Comparison of ENCODE assay signal across 8 mouse cellular contexts in genomic region chr9:21238004-21238732, GRCm38 (mm10). TPM values are rescaled to one million over a fixed set of nuclear protein-coding genes. Genes with fewer than 3 reads are reported as not detected.
DNase-seq lines count a peak whose midpoint lies in the region; ATAC-seq and TF ChIP-seq lines count a peak whose summit lies in the region.

No protein-coding gene starts in this region.

- H3K4me3 ChIP-seq in forebrain, postnatal 0 days (ENCODE audit: low read depth, low read length): peak overlapping the region; percentile 82
- peak overlapping the region; percentile 76 for H3K4me3 ChIP-seq in kidney, embryonic 14.5 days (ENCODE audit: low read length)
- H3K4me3 ChIP-seq in midbrain, embryonic 16.5 days (ENCODE audit: low read depth, low read length): peak overlapping the region; percentile 82

- peak; percentile 12 for ATAC-seq in forebrain, postnatal 0 days
- peak; percentile 28 for ATAC-seq in kidney, embryonic 14.5 days (ENCODE audit: low FRiP score, low TSS enrichment)
- peak; percentile 37 for ATAC-seq in midbrain, embryonic 16.5 days

- under 1% methylated on average over 25 of the region's 31 CpGs for WGBS in forebrain, postnatal 0 days
- under 1% methylated on average over 22 of the region's 31 CpGs for whole genome bisulfite sequencing in kidney, embryonic 14.5 days
- under 1% methylated on average over 31 of the region's 31 CpGs for WGBS in midbrain, embryonic 16.5 days

- peak overlapping the region; percentile 85 for H3K27ac ChIP-seq in forebrain, postnatal 0 days (ENCODE audit: low read depth, low read length)
- H3K27ac ChIP-seq in kidney, embryonic 14.5 days (ENCODE audit: low read depth, low read length): peak overlapping the region; percentile 90
- H3K27ac ChIP-seq in midbrain, embryonic 16.5 days (ENCODE audit: low read length): peak overlapping the region; percentile 90

- H3K27me3 ChIP-seq in forebrain, postnatal 0 days (ENCODE audit: insufficient read depth, low read length): peaks cover 1% of the 10 kb centered on the region
- peaks cover 5% of the 10 kb centered on the region for H3K27me3 ChIP-seq in kidney, embryonic 14.5 days (ENCODE audit: control insufficient read depth, insufficient read depth, low read length)
- H3K27me3 ChIP-seq in midbrain, embryonic 16.5 days (ENCODE audit: control insufficient read depth, insufficient read depth, low read depth, low read length): peaks cover 6% of the 10 kb centered on the region

- H3K36me3 ChIP-seq in forebrain, postnatal 0 days (ENCODE audit: insufficient read depth): peaks cover 10% of the 10 kb centered on the region; the same call in 1 of the 2 replicates
- peaks cover 24% of the 10 kb centered on the region for H3K36me3 ChIP-seq in kidney, embryonic 14.5 days (ENCODE audit: control insufficient read depth, insufficient read depth, low read length)
- H3K36me3 ChIP-seq in midbrain, embryonic 16.5 days (ENCODE audit: control insufficient read depth, insufficient read depth, low read length): peaks cover 5% of the 10 kb centered on the region

- peak; percentile 69 to 77 for DNase-seq in heart, adult 18-20 months
- DNase-seq in heart, postnatal 25 days (ENCODE audit: low spot score): no peak
- DNase-seq in ZHBTc4 (ENCODE audit: low read depth, low spot score): peak; percentile 39
- peak; percentile 64 for DNase-seq in forebrain, postnatal 0 days
- no peak for DNase-seq in urinary bladder, postnatal 25 days (ENCODE audit: low spot score)
- no peak for DNase-seq in frontal cortex, postnatal 14 days (ENCODE audit: low spot score in 2 of 2)

- H3K9ac ChIP-seq in forebrain, postnatal 0 days: peak overlapping the region; percentile 95
- peak overlapping the region; percentile 90 for H3K9ac ChIP-seq in kidney, embryonic 14.5 days (ENCODE audit: low read depth, low read length)
- H3K9ac ChIP-seq in midbrain, embryonic 16.5 days (ENCODE audit: low read depth, low read length): peak overlapping the region; percentile 99

- no peaks in the 10 kb centered on the region for H3K9me3 ChIP-seq in forebrain, postnatal 0 days (ENCODE audit: low read length)
- peaks cover 3% of the 10 kb centered on the region; the same call in 1 of the 2 replicates for H3K9me3 ChIP-seq in kidney, embryonic 14.5 days (ENCODE audit: control insufficient read depth, low read length)
- no peaks in the 10 kb centered on the region for H3K9me3 ChIP-seq in midbrain, embryonic 16.5 days (replicated peaks; ENCODE audit: control insufficient read depth, low read length, poor library complexity, severe bottlenecking)

- peaks cover 14% of the 10 kb centered on the region; the same call in 1 of the 2 replicates for H3K4me1 ChIP-seq in forebrain, postnatal 0 days (ENCODE audit: insufficient read depth)
- peaks cover 16% of the 10 kb centered on the region for H3K4me1 ChIP-seq in kidney, embryonic 14.5 days (ENCODE audit: control insufficient read depth, insufficient read depth, low read length)
- peaks cover 17% of the 10 kb centered on the region for H3K4me1 ChIP-seq in midbrain, embryonic 16.5 days (ENCODE audit: control insufficient read depth, insufficient read depth, low read length)

- TF ChIP-seq CTCF in forebrain, postnatal 0 days (IDR thresholded peaks at IDR 0.05; ENCODE audit: low read depth): no peak

- H3K4me2 ChIP-seq in forebrain, postnatal 0 days (ENCODE audit: low read depth): peak overlapping the region; percentile 76
- peak overlapping the region; percentile 68 for H3K4me2 ChIP-seq in kidney, embryonic 14.5 days (replicated peaks; ENCODE audit: low read depth, low read length)
- H3K4me2 ChIP-seq in midbrain, embryonic 16.5 days (ENCODE audit: low read length): peak overlapping the region; percentile 78

- intact Hi-C loops in heart, postnatal 25 days (cut with DNase I): no loop called here

RNA-seq across cellular contexts. Expression of gene Keap1, which starts 1.0 kb away (rescaled TPM):
- 10 to 100 TPM; 43.1 to 44.5 TPM for total RNA-seq in heart, adult 18-20 months (2021)
- total RNA-seq in heart, postnatal 25 days (2021): 10 to 100 TPM; 35.9 to 42.2 TPM
- 68.9 and 72.7 TPM in 2 replicates for total RNA-seq in forebrain, postnatal 0 days (2014; rRNA removed)
- polyA plus RNA-seq in forebrain, postnatal 0 days (2015; fragmentation: Nextera tagmentation; extraction: Ambion mirVana): 60.0 and 67.0 TPM in 2 replicates
- polyA plus RNA-seq in kidney, embryonic 14.5 days (2014; fragmentation: Nextera tagmentation; extraction: Ambion mirVana): 26.8 and 34.2 TPM in 2 replicates
- polyA plus RNA-seq in midbrain, embryonic 16.5 days (2015; fragmentation: Nextera tagmentation; extraction: Ambion mirVana): 68.0 and 69.9 TPM in 2 replicates

RNA-seq across cellular contexts. Expression of gene S1pr5, which starts 10.1 kb away (rescaled TPM):
- 1 to 10 TPM in 1 of 2 experiments, under 1 TPM in 1; 0.89 to 1.5 TPM for total RNA-seq in heart, adult 18-20 months (2021)
- total RNA-seq in heart, postnatal 25 days (2021): under 1 TPM; 0.70 to 0.78 TPM
- total RNA-seq in forebrain, postnatal 0 days (2014; rRNA removed): 2.7 and 2.8 TPM in 2 replicates
- 1.9 and 2.3 TPM in 2 replicates for polyA plus RNA-seq in forebrain, postnatal 0 days (2015; fragmentation: Nextera tagmentation; extraction: Ambion mirVana)
- 0.07 and 0.19 TPM in 2 replicates for polyA plus RNA-seq in kidney, embryonic 14.5 days (2014; fragmentation: Nextera tagmentation; extraction: Ambion mirVana)
- 3.7 and 4.3 TPM in 2 replicates for polyA plus RNA-seq in midbrain, embryonic 16.5 days (2015; fragmentation: Nextera tagmentation; extraction: Ambion mirVana)

RNA-seq across cellular contexts. Expression of gene Atg4d, which starts 26.9 kb away (rescaled TPM):
- total RNA-seq in heart, adult 18-20 months (2021): 100 to 1,000 TPM in 1 of 2 experiments, 10 to 100 TPM in 1; 82.0 to 101 TPM
- total RNA-seq in heart, postnatal 25 days (2021): 10 to 100 TPM; 94.7 to 96.1 TPM
- 18.7 and 19.5 TPM in 2 replicates for total RNA-seq in forebrain, postnatal 0 days (2014; rRNA removed)
- polyA plus RNA-seq in forebrain, postnatal 0 days (2015; fragmentation: Nextera tagmentation; extraction: Ambion mirVana): 19.9 and 26.4 TPM in 2 replicates
- 35.5 and 43.7 TPM in 2 replicates for polyA plus RNA-seq in kidney, embryonic 14.5 days (2014; fragmentation: Nextera tagmentation; extraction: Ambion mirVana)
- 43.0 and 47.9 TPM in 2 replicates for polyA plus RNA-seq in midbrain, embryonic 16.5 days (2015; fragmentation: Nextera tagmentation; extraction: Ambion mirVana)

RNA-seq across cellular contexts. Expression of gene Kri1, which starts 49.6 kb away (rescaled TPM):
- 10 to 100 TPM; 10.6 to 17.2 TPM for total RNA-seq in heart, adult 18-20 months (2021)
- total RNA-seq in heart, postnatal 25 days (2021): 10 to 100 TPM; 15.9 to 17.4 TPM
- total RNA-seq in forebrain, postnatal 0 days (2014; rRNA removed): 27.6 and 28.1 TPM in 2 replicates
- polyA plus RNA-seq in forebrain, postnatal 0 days (2015; fragmentation: Nextera tagmentation; extraction: Ambion mirVana): 7.1 and 11.9 TPM in 2 replicates
- 15.3 and 18.6 TPM in 2 replicates for polyA plus RNA-seq in kidney, embryonic 14.5 days (2014; fragmentation: Nextera tagmentation; extraction: Ambion mirVana)
- polyA plus RNA-seq in midbrain, embryonic 16.5 days (2015; fragmentation: Nextera tagmentation; extraction: Ambion mirVana): 17.0 and 18.3 TPM in 2 replicates

RNA-seq across cellular contexts. Expression of gene Cdkn2d, which starts 53.0 kb away (rescaled TPM):
- 10 to 100 TPM; 14.3 to 15.9 TPM for total RNA-seq in heart, adult 18-20 months (2021)
- total RNA-seq in heart, postnatal 25 days (2021): 10 to 100 TPM; 15.1 to 16.8 TPM
- total RNA-seq in forebrain, postnatal 0 days (2014; rRNA removed): 65.1 and 69.4 TPM in 2 replicates
- 104 and 118 TPM in 2 replicates for polyA plus RNA-seq in forebrain, postnatal 0 days (2015; fragmentation: Nextera tagmentation; extraction: Ambion mirVana)
- 45.3 and 56.2 TPM in 2 replicates for polyA plus RNA-seq in kidney, embryonic 14.5 days (2014; fragmentation: Nextera tagmentation; extraction: Ambion mirVana)
- polyA plus RNA-seq in midbrain, embryonic 16.5 days (2015; fragmentation: Nextera tagmentation; extraction: Ambion mirVana): 98.9 and 117 TPM in 2 replicates

Comparison
In these comparisons a context has a peak if more than half of its experiments do, and no peak if none do; other contexts are left out.
1. DNase-seq: peak in heart, adult 18-20 months (2 of 2), ZHBTc4 (single experiment) and forebrain, postnatal 0 days (single experiment); none in heart, postnatal 25 days (single experiment), urinary bladder, postnatal 25 days (single experiment) and frontal cortex, postnatal 14 days (0 of 2).
2. Peak in every context shown above with its lines, with median percentiles within 50 percentile points of each other: ATAC-seq, H3K27ac ChIP-seq, H3K4me2 ChIP-seq, H3K4me3 ChIP-seq and H3K9ac ChIP-seq.